Mouse (Mus musculus) pancreas, adult 10 weeks (tissue): ENCODE data around the gene Tmem87a. TPM values are rescaled to one million over a fixed set of nuclear protein-coding genes. Genes with fewer than 3 reads are reported as not detected.

Experiments used
- polyA plus RNA-seq: library from polyadenylated mRNA; stranded (reverse); fragments of 350-450 nt; fragmentation: Illumina TruSeq; extraction: RNeasy Lipid Tissue Mini Kit (QIAGEN cat#74804); gene quantifications from one replicate; pipeline ENCODE4 v1.2.3, GENCODE M21; 2015; ENCODE audit warnings: low read depth, low replicate concordance; ENCODE audit not compliant: insufficient read depth

Gene Tmem87a
- polyA plus RNA-seq, result 9.5 TPM

GRCm38 (mm10) chr2:120403986-120404822 lies at the start of gene Tmem87a:
TSS of gene Tmem87a (minus strand) at chr2:120404113.

DNA sequence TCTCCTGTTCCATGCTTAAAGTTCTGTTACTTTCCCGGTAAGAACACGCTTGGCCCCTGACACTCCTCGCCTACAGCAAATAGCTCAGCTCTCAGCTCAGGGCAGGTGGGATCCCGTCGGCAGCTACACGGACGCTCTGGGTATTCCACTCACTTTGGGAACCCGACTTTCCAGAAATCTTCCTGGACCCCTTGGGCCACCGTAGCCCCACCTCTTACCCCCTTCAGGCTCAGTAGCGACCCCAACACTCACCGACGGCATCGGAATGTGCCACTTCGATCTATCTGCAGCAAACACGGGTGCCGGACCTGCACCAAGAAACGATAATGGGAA lies 294 bp downstream of the Tmem87a start, which contains the start of gene Ganc:
Gene Ganc, plus strand, starts transcription at position 244 of the 333 bp plus-strand sequence.

DNA sequence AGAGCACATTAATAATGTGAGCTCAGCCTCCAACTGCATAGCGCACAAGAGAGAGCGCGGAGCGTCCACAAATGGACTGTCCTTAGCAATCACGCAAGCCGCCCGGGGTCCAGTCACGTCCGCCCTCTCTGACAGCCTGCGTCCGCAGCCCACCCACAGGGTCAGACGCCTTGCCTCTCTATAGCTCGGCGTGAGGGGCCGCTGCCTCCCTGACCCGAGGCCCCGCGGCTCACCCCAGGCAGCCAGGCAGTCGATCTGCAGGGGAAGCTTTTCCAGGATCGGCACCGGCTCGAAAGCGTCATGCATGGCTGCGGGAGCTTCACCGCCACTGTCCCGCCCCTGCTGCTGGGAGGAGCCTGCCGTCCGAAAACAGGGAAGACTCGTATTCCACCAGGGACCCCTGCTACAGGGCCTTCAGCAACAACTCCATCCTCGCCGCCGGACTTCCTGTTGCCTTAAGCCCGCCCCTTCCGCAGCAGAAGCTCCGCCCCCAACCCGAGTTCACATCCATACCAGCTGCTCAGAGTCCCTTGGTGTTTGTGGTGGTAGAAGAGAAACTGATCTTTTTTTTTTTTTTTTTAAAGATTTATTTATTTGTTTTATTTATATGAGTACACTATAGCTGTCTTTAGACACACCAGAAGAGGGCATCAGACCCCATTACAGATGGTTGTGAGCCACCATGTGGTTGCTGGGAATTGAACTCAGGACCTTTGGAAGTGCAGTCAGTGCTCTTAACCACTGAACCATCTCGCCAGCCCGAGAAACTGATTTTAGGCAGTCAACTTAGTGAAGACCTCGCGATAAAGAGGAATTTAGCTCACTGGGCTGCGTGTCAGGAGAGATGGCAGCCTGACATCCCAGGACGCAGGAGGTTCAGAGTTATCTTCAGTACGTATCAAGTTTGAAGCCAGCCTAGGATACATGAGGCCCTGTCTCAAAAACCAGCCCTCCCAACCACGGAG lies 50.9 kb downstream of the Tmem87a start, which contains the start of gene Vps39:
Gene Vps39, minus strand, starts transcription at position 456 of the 965 bp plus-strand sequence.

GRCm38 (mm10) chr2:120313976-120314375 lies 89.9 kb downstream of the Tmem87a start, which contains the start of gene Pla2g4f:
TSS of gene Pla2g4f (minus strand) at chr2:120314165.

Other genes starting within 250 kb of the Tmem87a start
- 25.8 TPM for gene Ehd4, start 249.5 kb downstream of the Tmem87a start, polyA plus RNA-seq
- gene Pla2g4e, start 158.8 kb downstream of the Tmem87a start, polyA plus RNA-seq, result not detected
- not detected for gene Pla2g4d, start 114.9 kb downstream of the Tmem87a start, polyA plus RNA-seq
- gene Pla2g4f, start 89.9 kb downstream of the Tmem87a start, polyA plus RNA-seq, result not detected
- gene Vps39, start 51.0 kb downstream of the Tmem87a start, polyA plus RNA-seq, result 7.5 TPM
- 3.6 TPM for gene Ganc, start 217 bp downstream of the Tmem87a start, polyA plus RNA-seq
- gene Capn3, start 51.9 kb upstream of the Tmem87a start, polyA plus RNA-seq, result 1.00 TPM
- gene Zfp106, start 159.7 kb upstream of the Tmem87a start, polyA plus RNA-seq, result 14.6 TPM
- gene Snap23, start 163.6 kb upstream of the Tmem87a start, polyA plus RNA-seq, result 12.0 TPM
- 2.6 TPM for gene Haus2, start 205.3 kb upstream of the Tmem87a start, polyA plus RNA-seq
- gene Lrrc57, start 205.4 kb upstream of the Tmem87a start, polyA plus RNA-seq, result 3.5 TPM
- gene Stard9, start 225.0 kb upstream of the Tmem87a start, polyA plus RNA-seq, result 7.3 TPM